Mouse (Mus musculus): ENCODE results near the gene Tomm20. TPM values are rescaled to one million over a fixed set of nuclear protein-coding genes. Genes with fewer than 3 reads are reported as not detected.
A peak's percentile ranks its signal among the peaks of the same experiment; 100 is the strongest.

Tomm20 gene
- polyA plus RNA-seq, 1 experiment from 2014 or later: 278 TPM

- H3K4me3 ChIP-seq (ENCODE audit: low read depth, low read length): no peak overlapping the region
- H3K4me1 ChIP-seq (replicated peaks; ENCODE audit: control insufficient read depth, insufficient read depth, low read length): no peaks in the 10 kb centered on the region; the same call in 1 of the 2 replicates
- ATAC-seq: no peak
- TF ChIP-seq CTCF (IDR thresholded peaks at IDR 0.05; ENCODE audit: low read depth): no peak
- WGBS: 52% methylated on average over 12 of the region's 12 CpGs
- H3K27me3 ChIP-seq (replicated peaks; ENCODE audit: control insufficient read depth, insufficient read depth, low read length): no peaks in the 10 kb centered on the region
- H3K27ac ChIP-seq (ENCODE audit: low read depth, low read length): no peak overlapping the region
- no peaks in the 10 kb centered on the region for H3K36me3 ChIP-seq (ENCODE audit: control insufficient read depth, insufficient read depth)
- no peaks in the 10 kb centered on the region for H3K9me3 ChIP-seq (ENCODE audit: control insufficient read depth)
- H3K4me2 ChIP-seq (replicated peaks; ENCODE audit: low read depth): no peak overlapping the region
- no peak overlapping the region for H3K9ac ChIP-seq (ENCODE audit: low read depth, low read length)
Observed at GRCm38 (mm10) chr8:126913241-126914106, 32.2 kb downstream of the Tomm20 start.

GRCm38 (mm10) chr8:126909371-126909802 lies 36.3 kb downstream of the Tomm20 start:
- no peaks in the 10 kb centered on the region for H3K27me3 ChIP-seq (replicated peaks; ENCODE audit: control insufficient read depth, insufficient read depth, low read length)
- H3K36me3 ChIP-seq (ENCODE audit: control insufficient read depth, insufficient read depth): no peaks in the 10 kb centered on the region
- H3K4me3 ChIP-seq (ENCODE audit: low read depth, low read length): no peak overlapping the region
- ATAC-seq: no peak
- no peak overlapping the region for H3K9ac ChIP-seq (ENCODE audit: low read depth, low read length)
- no peak overlapping the region for H3K4me2 ChIP-seq (replicated peaks; ENCODE audit: low read depth)
- no peak for TF ChIP-seq CTCF (IDR thresholded peaks at IDR 0.05; ENCODE audit: low read depth)
- 65% methylated on average over 10 of the region's 10 CpGs for WGBS
- no peaks in the 10 kb centered on the region for H3K4me1 ChIP-seq (replicated peaks; ENCODE audit: control insufficient read depth, insufficient read depth, low read length)
- 0 out of 2 replicates have a peak overlapping the region, but pooled peaks have one; percentile 31 for H3K27ac ChIP-seq (ENCODE audit: low read depth, low read length)
- no peaks in the 10 kb centered on the region for H3K9me3 ChIP-seq (ENCODE audit: control insufficient read depth)

DNA sequence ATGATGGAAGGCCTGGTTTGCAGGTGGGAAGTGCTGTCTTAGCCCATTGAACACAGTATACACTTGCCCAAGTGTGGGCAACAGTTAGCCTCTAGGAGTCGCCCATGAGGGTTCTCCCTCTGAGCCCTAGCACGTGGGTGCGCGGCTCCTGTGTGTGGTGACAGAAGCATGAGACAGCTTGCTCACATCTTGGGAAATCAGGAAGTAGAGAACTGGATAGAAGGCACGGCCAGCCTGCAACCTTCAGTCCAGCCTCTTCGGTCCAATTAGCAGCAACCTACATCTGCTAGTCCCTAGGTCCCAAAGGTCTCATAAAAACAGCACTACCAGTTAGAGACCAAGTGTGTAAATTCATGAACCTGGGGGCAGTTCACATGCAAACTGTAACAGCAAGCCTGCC lies 36.8 kb downstream of the Tomm20 start:
- peak; percentile 67 for ATAC-seq
- Histone ChIP-seq H3K27ac (ENCODE audit: low read depth, low read length) (0 out of 2 replicates have a peak overlapping the region, but pooled peaks have one; percentile 31), H3K9ac (ENCODE audit: low read depth, low read length) (no peak overlapping the region), H3K27me3 (replicated peaks; ENCODE audit: control insufficient read depth, insufficient read depth, low read length) (no peaks in the 10 kb centered on the region), H3K9me3 (ENCODE audit: control insufficient read depth) (no peaks in the 10 kb centered on the region), H3K36me3 (ENCODE audit: control insufficient read depth, insufficient read depth) (no peaks in the 10 kb centered on the region), H3K4me2 (replicated peaks; ENCODE audit: low read depth) (no peak overlapping the region), H3K4me3 (ENCODE audit: low read depth, low read length) (no peak overlapping the region), H3K4me1 (replicated peaks; ENCODE audit: control insufficient read depth, insufficient read depth, low read length) (no peaks in the 10 kb centered on the region)
- TF ChIP-seq CTCF (IDR thresholded peaks at IDR 0.05; ENCODE audit: low read depth): peak; percentile 57
- WGBS: 41% methylated on average over 6 of the region's 6 CpGs

DNA sequence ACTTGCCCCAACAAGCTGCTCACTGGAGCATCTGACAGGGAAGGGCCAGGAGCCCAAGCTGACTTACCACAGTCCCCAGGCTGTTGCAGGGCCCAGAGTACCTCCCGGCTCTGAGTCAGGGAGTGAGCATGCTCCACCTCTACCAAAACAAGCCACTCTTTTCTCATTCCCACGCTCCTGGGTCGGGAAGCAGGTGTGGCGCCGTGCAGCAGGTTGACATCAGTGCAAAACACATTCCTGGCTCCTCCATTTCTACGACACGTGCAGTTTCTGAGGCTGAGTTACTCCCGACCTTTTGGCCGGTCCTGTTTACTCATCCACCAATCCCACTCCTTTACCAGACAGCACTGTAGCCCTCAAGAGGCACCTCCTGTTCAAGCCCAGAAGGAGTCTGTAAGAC lies 37.7 kb downstream of the Tomm20 start:
- Histone ChIP-seq H3K27ac (ENCODE audit: low read depth, low read length) (no peak overlapping the region), H3K4me2 (replicated peaks; ENCODE audit: low read depth) (no peak overlapping the region), H3K9me3 (ENCODE audit: control insufficient read depth) (no peaks in the 10 kb centered on the region), H3K4me3 (ENCODE audit: low read depth, low read length) (no peak overlapping the region), H3K36me3 (ENCODE audit: control insufficient read depth, insufficient read depth) (no peaks in the 10 kb centered on the region), H3K4me1 (replicated peaks; ENCODE audit: control insufficient read depth, insufficient read depth, low read length) (no peaks in the 10 kb centered on the region), H3K9ac (ENCODE audit: low read depth, low read length) (no peak overlapping the region), H3K27me3 (replicated peaks; ENCODE audit: control insufficient read depth, insufficient read depth, low read length) (no peaks in the 10 kb centered on the region)
- no peak for TF ChIP-seq CTCF (IDR thresholded peaks at IDR 0.05; ENCODE audit: low read depth)
- WGBS: 46% methylated on average over 9 of the region's 9 CpGs
- no peak for ATAC-seq

- ATAC-seq: no peak
- Histone ChIP-seq H3K4me3 (ENCODE audit: low read depth, low read length) (no peak overlapping the region), H3K4me1 (replicated peaks; ENCODE audit: control insufficient read depth, insufficient read depth, low read length) (no peaks in the 10 kb centered on the region)
Observed at GRCm38 (mm10) chr8:126907374-126907773, 38.3 kb downstream of the Tomm20 start.

DNA sequence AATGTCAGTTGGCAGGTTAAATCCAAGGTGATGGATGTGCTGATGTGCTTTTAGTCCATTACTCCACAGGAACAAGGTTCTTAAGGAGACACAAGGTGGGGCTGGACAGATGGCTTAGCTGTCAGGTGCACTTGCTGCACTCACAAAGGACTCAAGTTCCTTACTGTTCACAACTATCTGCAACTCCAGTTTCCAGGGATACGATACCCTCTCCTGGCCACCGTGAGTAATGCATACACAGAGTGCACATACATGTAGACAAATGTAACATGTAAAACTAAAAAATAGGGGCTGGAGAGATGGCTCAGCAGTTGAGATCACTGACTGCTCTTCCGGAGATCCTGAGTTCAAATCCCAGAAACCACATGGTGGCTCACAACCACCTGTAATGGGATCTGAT lies 40.3 kb downstream of the Tomm20 start:
- Histone ChIP-seq H3K4me2 (replicated peaks; ENCODE audit: low read depth) (no peak overlapping the region), H3K27ac (ENCODE audit: low read depth, low read length) (no peak overlapping the region), H3K4me3 (ENCODE audit: low read depth, low read length) (no peak overlapping the region), H3K9me3 (ENCODE audit: control insufficient read depth) (no peaks in the 10 kb centered on the region), H3K9ac (ENCODE audit: low read depth, low read length) (no peak overlapping the region), H3K4me1 (replicated peaks; ENCODE audit: control insufficient read depth, insufficient read depth, low read length) (0 out of 2 replicates have a peak, but pooled peaks cover 2% of the 10 kb centered on the region), H3K36me3 (ENCODE audit: control insufficient read depth, insufficient read depth) (no peaks in the 10 kb centered on the region), H3K27me3 (replicated peaks; ENCODE audit: control insufficient read depth, insufficient read depth, low read length) (no peaks in the 10 kb centered on the region)
- peak; percentile 72 for TF ChIP-seq CTCF (IDR thresholded peaks at IDR 0.05; ENCODE audit: low read depth)
- no peak for ATAC-seq
- WGBS: 95% methylated on average over 3 of the region's 3 CpGs

More at GRCm38 (mm10) chr8:126907374-126907773, 38.3 kb downstream of the Tomm20 start:
- Histone ChIP-seq H3K4me2 (replicated peaks; ENCODE audit: low read depth) (no peak overlapping the region), H3K9me3 (ENCODE audit: control insufficient read depth) (no peaks in the 10 kb centered on the region), H3K36me3 (ENCODE audit: control insufficient read depth, insufficient read depth) (no peaks in the 10 kb centered on the region), H3K27ac (ENCODE audit: low read depth, low read length) (no peak overlapping the region), H3K9ac (ENCODE audit: low read depth, low read length) (no peak overlapping the region), H3K27me3 (replicated peaks; ENCODE audit: control insufficient read depth, insufficient read depth, low read length) (no peaks in the 10 kb centered on the region)
- peak; percentile 38 for TF ChIP-seq CTCF (IDR thresholded peaks at IDR 0.05; ENCODE audit: low read depth)
- WGBS: 90% methylated on average over 3 of the region's 3 CpGs

Data from intestine, postnatal 0 days (tissue).